ENCODE assay signal across 12 mouse cellular contexts in genomic region chr5:68351793-68352192, GRCm38 (mm10).
DNase-seq lines count a peak whose midpoint lies in the region; ATAC-seq and TF ChIP-seq lines count a peak whose summit lies in the region.
"Had no signal": no experiment of that assay in that cellular context is flagged by ENCODE, and none has a peak within 500 bp of the region (broad histone marks: within the 10 kb centered on the region; RNA-seq: fewer than 3 reads in every experiment).

No protein-coding gene starts in this region.

- no peak overlapping the region for H3K9ac ChIP-seq in hindbrain, postnatal 0 days (replicated peaks; ENCODE audit: low read length)
- no peak overlapping the region for H3K9ac ChIP-seq in embryonic facial prominence, embryonic 11.5 days (replicated peaks; ENCODE audit: low read length)
- no peak overlapping the region for H3K9ac ChIP-seq in intestine, embryonic 15.5 days
- H3K9ac ChIP-seq: liver, postnatal 0 days; midbrain, embryonic 15.5 days had no signal

- intact Hi-C loops in heart, postnatal 25 days (cut with DNase I) = no loop called here

- H3K27ac ChIP-seq in hindbrain, postnatal 0 days = no peak overlapping the region; the same call in 1 of the 2 replicates
- H3K27ac ChIP-seq in hindbrain, embryonic 10.5 days = no peak overlapping the region
- H3K27ac ChIP-seq in embryonic facial prominence, embryonic 11.5 days (replicated peaks; ENCODE audit: low read depth, low read length) = no peak overlapping the region
- no peak overlapping the region for H3K27ac ChIP-seq in intestine, embryonic 15.5 days
- H3K27ac ChIP-seq: midbrain, embryonic 15.5 days; stomach, postnatal 0 days had no signal

- no peaks in the 10 kb centered on the region for H3K9me3 ChIP-seq in hindbrain, postnatal 0 days (ENCODE audit: low read length)
- H3K9me3 ChIP-seq in hindbrain, embryonic 10.5 days = no peaks in the 10 kb centered on the region
- no peaks in the 10 kb centered on the region for H3K9me3 ChIP-seq in embryonic facial prominence, embryonic 11.5 days (replicated peaks; ENCODE audit: control insufficient read depth, low read length)
- no peaks in the 10 kb centered on the region for H3K9me3 ChIP-seq in intestine, embryonic 15.5 days
- H3K9me3 ChIP-seq: midbrain, embryonic 15.5 days had no signal

- DNase-seq in hindbrain, postnatal 0 days (ENCODE audit: low spot score) = peak; percentile 79
- DNase-seq in hindbrain, embryonic 10.5 days (ENCODE audit: low spot score) = no peak
- peak; percentile 90 for DNase-seq in cerebellum, adult 11-12 months
- peak; percentile 41 for DNase-seq in embryonic facial prominence, embryonic 11.5 days (ENCODE audit: low spot score)
- peak; percentile 78 for DNase-seq in retina, embryonic 14.5 days (ENCODE audit: low spot score)
- DNase-seq in heart, postnatal 25 days (ENCODE audit: low spot score) = no peak
- DNase-seq in gastrocnemius, adult 18-20 months (ENCODE audit: low spot score) = no peak
- DNase-seq: kidney, adult 2 months; liver, postnatal 0 days had no signal

- no peak overlapping the region for H3K4me2 ChIP-seq in hindbrain, postnatal 0 days (ENCODE audit: low read depth, low read length)
- no peak overlapping the region for H3K4me2 ChIP-seq in embryonic facial prominence, embryonic 11.5 days (ENCODE audit: low read depth, low read length)
- H3K4me2 ChIP-seq in intestine, embryonic 15.5 days (replicated peaks) = no peak overlapping the region
- H3K4me2 ChIP-seq: midbrain, embryonic 15.5 days had no signal

- H3K27me3 ChIP-seq in hindbrain, postnatal 0 days (ENCODE audit: insufficient read depth, low read length) = no peaks in the 10 kb centered on the region
- H3K27me3 ChIP-seq in hindbrain, embryonic 10.5 days (ENCODE audit: insufficient read depth, poor library complexity, severe bottlenecking) = no peaks in the 10 kb centered on the region
- H3K27me3 ChIP-seq in embryonic facial prominence, embryonic 11.5 days (ENCODE audit: control insufficient read depth, insufficient read depth, low read length) = no peaks in the 10 kb centered on the region
- no peaks in the 10 kb centered on the region for H3K27me3 ChIP-seq in intestine, embryonic 15.5 days (replicated peaks)
- H3K27me3 ChIP-seq: midbrain, embryonic 15.5 days had no signal

- H3K4me3 ChIP-seq in hindbrain, postnatal 0 days (ENCODE audit: low read length) = no peak overlapping the region
- no peak overlapping the region for H3K4me3 ChIP-seq in hindbrain, embryonic 10.5 days
- H3K4me3 ChIP-seq in embryonic facial prominence, embryonic 11.5 days (ENCODE audit: low read depth, low read length) = no peak overlapping the region
- no peak overlapping the region for H3K4me3 ChIP-seq in intestine, embryonic 15.5 days (replicated peaks)
- H3K4me3 ChIP-seq: midbrain, embryonic 15.5 days had no signal

- H3K36me3 ChIP-seq in hindbrain, postnatal 0 days (ENCODE audit: insufficient read depth, low read length) = no peaks in the 10 kb centered on the region
- no peaks in the 10 kb centered on the region for H3K36me3 ChIP-seq in hindbrain, embryonic 10.5 days
- no peaks in the 10 kb centered on the region for H3K36me3 ChIP-seq in embryonic facial prominence, embryonic 11.5 days (replicated peaks; ENCODE audit: control insufficient read depth, insufficient read depth, low read depth, low read length)
- no peaks in the 10 kb centered on the region for H3K36me3 ChIP-seq in intestine, embryonic 15.5 days
- H3K36me3 ChIP-seq: midbrain, embryonic 15.5 days had no signal

- TF ChIP-seq CTCF in hindbrain, postnatal 0 days (IDR thresholded peaks at IDR 0.05; ENCODE audit: low read depth) = no peak

- H3K4me1 ChIP-seq in hindbrain, postnatal 0 days (ENCODE audit: insufficient read depth, low read length) = no peaks in the 10 kb centered on the region
- H3K4me1 ChIP-seq in hindbrain, embryonic 10.5 days (replicated peaks) = no peaks in the 10 kb centered on the region
- H3K4me1 ChIP-seq in embryonic facial prominence, embryonic 11.5 days (ENCODE audit: control insufficient read depth, insufficient read depth, low read length) = no peaks in the 10 kb centered on the region
- H3K4me1 ChIP-seq in intestine, embryonic 15.5 days (replicated peaks) = no peaks in the 10 kb centered on the region
- H3K4me1 ChIP-seq: midbrain, embryonic 15.5 days had no signal

- WGBS in hindbrain, postnatal 0 days = 38% methylated on average over 5 of the region's 5 CpGs
- WGBS in hindbrain, embryonic 10.5 days = 64% methylated on average over 5 of the region's 5 CpGs
- WGBS in embryonic facial prominence, embryonic 11.5 days = 47% methylated on average over 5 of the region's 5 CpGs
- 41% methylated on average over 5 of the region's 5 CpGs for WGBS in intestine, embryonic 15.5 days

- ATAC-seq in hindbrain, postnatal 0 days = peak; percentile 84
- no peak for ATAC-seq in embryonic facial prominence, embryonic 11.5 days (replicated peaks; ENCODE audit: insufficient number of reproducible peaks, low FRiP score, low TSS enrichment, low read depth)
- ATAC-seq in intestine, embryonic 15.5 days = no peak
- ATAC-seq: liver, postnatal 0 days; midbrain, embryonic 15.5 days had no signal

Comparison
In these comparisons a context has a peak if more than half of its experiments do, and no peak if none do; other contexts are left out.
1. DNase-seq: peak in hindbrain, postnatal 0 days (single experiment), cerebellum, adult 11-12 months (single experiment), embryonic facial prominence, embryonic 11.5 days (single experiment) and retina, embryonic 14.5 days (single experiment); none in hindbrain, embryonic 10.5 days (single experiment), heart, postnatal 25 days (single experiment) and gastrocnemius, adult 18-20 months (single experiment).